Mouse (Mus musculus): ENCODE data around the gene D5Ertd579e. TPM values are rescaled to one million over a fixed set of nuclear protein-coding genes. Genes with fewer than 3 reads are reported as not detected.

Gene D5Ertd579e
- polyA plus RNA-seq, 1 experiment, result 23.1 TPM

DNA sequence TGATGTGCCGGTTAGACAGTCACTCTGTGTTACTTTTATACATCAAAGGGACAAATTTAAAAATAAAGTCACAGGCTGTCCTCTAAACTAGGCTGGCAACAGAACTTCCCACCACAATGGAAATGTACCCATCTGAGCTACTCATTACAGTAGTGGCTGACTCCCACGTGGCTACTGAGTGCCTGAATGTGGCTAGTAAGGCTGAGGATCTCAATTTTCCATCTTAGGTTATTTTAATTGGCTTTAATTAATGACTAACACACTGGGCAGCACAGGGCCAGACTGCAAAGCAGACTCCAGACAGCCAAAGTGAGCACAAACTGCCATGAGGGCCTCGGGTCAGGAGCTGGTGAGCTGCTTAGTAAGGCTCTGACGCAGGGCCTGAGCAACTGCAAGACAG lies 134.3 kb downstream of the D5Ertd579e start:
- TF ChIP-seq CTCF (IDR thresholded peaks at IDR 0.05; ENCODE audit: control insufficient read depth, insufficient read depth, insufficient replicate concordance, low read depth, low read length) (no peak), POLR2A (IDR thresholded peaks at IDR 0.05; ENCODE audit: control insufficient read depth, low read depth, low read length) (no peak)
- Histone ChIP-seq H3K4me1 (ENCODE audit: control insufficient read depth, insufficient read depth, low read length) (peaks cover 3% of the 10 kb centered on the region), H3K4me3 (ENCODE audit: control insufficient read depth, low read depth, low read length) (no peak overlapping the region), H3K27ac (ENCODE audit: control insufficient read depth, insufficient read depth, low read depth, low read length) (no peak overlapping the region), H3K27me3 (ENCODE audit: control insufficient read depth, insufficient read depth, low read length) (no peaks in the 10 kb centered on the region), H3K36me3 (ENCODE audit: control insufficient read depth, insufficient read depth, low read length) (peaks cover 2% of the 10 kb centered on the region; the same call in 1 of the 2 replicates)

DNA sequence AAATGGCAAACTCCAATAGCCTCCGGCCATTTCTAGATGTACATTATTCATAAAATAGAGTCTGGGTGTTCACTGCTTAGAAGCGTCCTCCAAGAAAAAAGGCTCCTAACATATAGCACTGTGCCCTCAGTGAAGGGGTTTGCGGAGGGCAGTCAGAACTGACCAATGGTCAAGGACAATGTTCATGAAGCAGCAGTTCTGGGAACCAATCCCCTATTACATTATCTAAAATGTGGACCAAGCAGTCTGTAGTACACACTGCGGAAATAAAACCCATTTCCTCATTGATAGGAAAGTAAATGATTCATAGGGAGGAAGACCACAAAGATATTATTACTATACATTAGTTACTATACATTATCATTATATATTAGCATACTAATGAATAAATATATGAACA lies 135.3 kb downstream of the D5Ertd579e start:
- Histone ChIP-seq H3K4me3 (ENCODE audit: control insufficient read depth, low read depth, low read length) (no peak overlapping the region), H3K27me3 (ENCODE audit: control insufficient read depth, insufficient read depth, low read length) (no peaks in the 10 kb centered on the region), H3K4me1 (ENCODE audit: control insufficient read depth, insufficient read depth, low read length) (no peaks in the 10 kb centered on the region), H3K27ac (ENCODE audit: control insufficient read depth, insufficient read depth, low read depth, low read length) (no peak overlapping the region), H3K36me3 (ENCODE audit: control insufficient read depth, insufficient read depth, low read length) (peaks cover 2% of the 10 kb centered on the region; the same call in 1 of the 2 replicates)
- TF ChIP-seq POLR2A (IDR thresholded peaks at IDR 0.05; ENCODE audit: control insufficient read depth, low read depth, low read length) (no peak), CTCF (IDR thresholded peaks at IDR 0.05; ENCODE audit: control insufficient read depth, insufficient read depth, insufficient replicate concordance, low read depth, low read length) (no peak)

- TF ChIP-seq CTCF (IDR thresholded peaks at IDR 0.05; ENCODE audit: control insufficient read depth, insufficient read depth, insufficient replicate concordance, low read depth, low read length) (no peak), POLR2A (IDR thresholded peaks at IDR 0.05; ENCODE audit: control insufficient read depth, low read depth, low read length) (no peak)
- Histone ChIP-seq H3K27ac (ENCODE audit: control insufficient read depth, insufficient read depth, low read depth, low read length) (no peak overlapping the region), H3K27me3 (ENCODE audit: control insufficient read depth, insufficient read depth, low read length) (no peaks in the 10 kb centered on the region), H3K4me3 (ENCODE audit: control insufficient read depth, low read depth, low read length) (no peak overlapping the region), H3K36me3 (ENCODE audit: control insufficient read depth, insufficient read depth, low read length) (no peaks in the 10 kb centered on the region), H3K4me1 (ENCODE audit: control insufficient read depth, insufficient read depth, low read length) (no peaks in the 10 kb centered on the region)
Observed at GRCm38 (mm10) chr5:36559510-36560235, 136.2 kb downstream of the D5Ertd579e start.

GRCm38 (mm10) chr5:36559106-36559505 lies 136.7 kb downstream of the D5Ertd579e start:
- no peaks in the 10 kb centered on the region for H3K27me3 ChIP-seq (ENCODE audit: control insufficient read depth, insufficient read depth, low read length)
- H3K27ac ChIP-seq (ENCODE audit: control insufficient read depth, insufficient read depth, low read depth, low read length), result no peak overlapping the region
- TF ChIP-seq POLR2A (IDR thresholded peaks at IDR 0.05; ENCODE audit: control insufficient read depth, low read depth, low read length), result no peak
- TF ChIP-seq CTCF (IDR thresholded peaks at IDR 0.05; ENCODE audit: control insufficient read depth, insufficient read depth, insufficient replicate concordance, low read depth, low read length), result no peak
- H3K36me3 ChIP-seq (ENCODE audit: control insufficient read depth, insufficient read depth, low read length), result no peaks in the 10 kb centered on the region
- no peak overlapping the region for H3K4me3 ChIP-seq (ENCODE audit: control insufficient read depth, low read depth, low read length)
- no peaks in the 10 kb centered on the region for H3K4me1 ChIP-seq (ENCODE audit: control insufficient read depth, insufficient read depth, low read length)

GRCm38 (mm10) chr5:36558526-36558925 lies 137.3 kb downstream of the D5Ertd579e start:
- no peak overlapping the region for H3K27ac ChIP-seq (ENCODE audit: control insufficient read depth, insufficient read depth, low read depth, low read length)
- H3K36me3 ChIP-seq (ENCODE audit: control insufficient read depth, insufficient read depth, low read length), result no peaks in the 10 kb centered on the region
- no peak for TF ChIP-seq POLR2A (IDR thresholded peaks at IDR 0.05; ENCODE audit: control insufficient read depth, low read depth, low read length)
- peaks cover 2% of the 10 kb centered on the region; the same call in 1 of the 2 replicates for H3K4me1 ChIP-seq (ENCODE audit: control insufficient read depth, insufficient read depth, low read length)
- no peak overlapping the region for H3K4me3 ChIP-seq (ENCODE audit: control insufficient read depth, low read depth, low read length)
- H3K27me3 ChIP-seq (ENCODE audit: control insufficient read depth, insufficient read depth, low read length), result no peaks in the 10 kb centered on the region

GRCm38 (mm10) chr5:36557584-36558308 lies 138.1 kb downstream of the D5Ertd579e start:
- H3K36me3 ChIP-seq (ENCODE audit: control insufficient read depth, insufficient read depth, low read length), result no peaks in the 10 kb centered on the region
- peaks cover 2% of the 10 kb centered on the region; the same call in 1 of the 2 replicates for H3K4me1 ChIP-seq (ENCODE audit: control insufficient read depth, insufficient read depth, low read length)
- no peak overlapping the region for H3K27ac ChIP-seq (ENCODE audit: control insufficient read depth, insufficient read depth, low read depth, low read length)
- TF ChIP-seq CTCF (IDR thresholded peaks at IDR 0.05; ENCODE audit: control insufficient read depth, insufficient read depth, insufficient replicate concordance, low read depth, low read length) (no peak), POLR2A (IDR thresholded peaks at IDR 0.05; ENCODE audit: control insufficient read depth, low read depth, low read length) (no peak)
- H3K27me3 ChIP-seq (ENCODE audit: control insufficient read depth, insufficient read depth, low read length), result no peaks in the 10 kb centered on the region
- H3K4me3 ChIP-seq (ENCODE audit: control insufficient read depth, low read depth, low read length), result no peak overlapping the region

GRCm38 (mm10) chr5:36556906-36557305 lies 138.9 kb downstream of the D5Ertd579e start:
- Histone ChIP-seq H3K4me3 (ENCODE audit: control insufficient read depth, low read depth, low read length) (no peak overlapping the region), H3K4me1 (ENCODE audit: control insufficient read depth, insufficient read depth, low read length) (peaks cover 2% of the 10 kb centered on the region; the same call in 1 of the 2 replicates), H3K27me3 (ENCODE audit: control insufficient read depth, insufficient read depth, low read length) (no peaks in the 10 kb centered on the region), H3K36me3 (ENCODE audit: control insufficient read depth, insufficient read depth, low read length) (no peaks in the 10 kb centered on the region), H3K27ac (ENCODE audit: control insufficient read depth, insufficient read depth, low read depth, low read length) (no peak overlapping the region)
- TF ChIP-seq CTCF (IDR thresholded peaks at IDR 0.05; ENCODE audit: control insufficient read depth, insufficient read depth, insufficient replicate concordance, low read depth, low read length) (no peak), POLR2A (IDR thresholded peaks at IDR 0.05; ENCODE audit: control insufficient read depth, low read depth, low read length) (no peak)

Measured in testis, adult 2 months (tissue).